Mouse (Mus musculus) left cerebral cortex, postnatal 14 days (tissue): ENCODE measurements around the gene Gabpb2. TPM values are rescaled to one million over a fixed set of nuclear protein-coding genes. Genes with fewer than 3 reads are reported as not detected.

Source experiments
- DNase-seq, 2 experiments: peaks; one replicate each; pipeline ENCODE4 v3.0.0; 2021 to 2022; ENCODE audit warnings: low spot score in 2 of 2, mixed read lengths in 1 of 2
- intact Hi-C: fragments of 180-260 bp; cut with DNase I; formaldehyde crosslinking; loops from one replicate; pipeline ENCODE4 v1.15.1; 2025
- long read RNA-seq, 2 experiments: library from polyadenylated mRNA; stranded (forward); transcript quantifications; one replicate each; pipeline ENCODE4 v2.0.0; 2021
- total RNA-seq, 2 experiments: library from RNA; stranded (reverse); gene quantifications; 2 replicates each; pipeline ENCODE4 v1.2.3; 2021

The Gabpb2 gene
- 1 to 10 TPM; 7.5 to 7.8 TPM for total RNA-seq
- long read RNA-seq, experiment 1, partial matches to known transcripts = 0 of 1 reads
- long read RNA-seq, experiment 1, other reads (novel, unspliced or antisense) = 1 of 1 reads
- long read RNA-seq, experiment 2, partial matches to known transcripts = 1 of 1 reads
- long read RNA-seq, experiment 2, other reads (novel, unspliced or antisense) = 0 of 1 reads

DNA sequence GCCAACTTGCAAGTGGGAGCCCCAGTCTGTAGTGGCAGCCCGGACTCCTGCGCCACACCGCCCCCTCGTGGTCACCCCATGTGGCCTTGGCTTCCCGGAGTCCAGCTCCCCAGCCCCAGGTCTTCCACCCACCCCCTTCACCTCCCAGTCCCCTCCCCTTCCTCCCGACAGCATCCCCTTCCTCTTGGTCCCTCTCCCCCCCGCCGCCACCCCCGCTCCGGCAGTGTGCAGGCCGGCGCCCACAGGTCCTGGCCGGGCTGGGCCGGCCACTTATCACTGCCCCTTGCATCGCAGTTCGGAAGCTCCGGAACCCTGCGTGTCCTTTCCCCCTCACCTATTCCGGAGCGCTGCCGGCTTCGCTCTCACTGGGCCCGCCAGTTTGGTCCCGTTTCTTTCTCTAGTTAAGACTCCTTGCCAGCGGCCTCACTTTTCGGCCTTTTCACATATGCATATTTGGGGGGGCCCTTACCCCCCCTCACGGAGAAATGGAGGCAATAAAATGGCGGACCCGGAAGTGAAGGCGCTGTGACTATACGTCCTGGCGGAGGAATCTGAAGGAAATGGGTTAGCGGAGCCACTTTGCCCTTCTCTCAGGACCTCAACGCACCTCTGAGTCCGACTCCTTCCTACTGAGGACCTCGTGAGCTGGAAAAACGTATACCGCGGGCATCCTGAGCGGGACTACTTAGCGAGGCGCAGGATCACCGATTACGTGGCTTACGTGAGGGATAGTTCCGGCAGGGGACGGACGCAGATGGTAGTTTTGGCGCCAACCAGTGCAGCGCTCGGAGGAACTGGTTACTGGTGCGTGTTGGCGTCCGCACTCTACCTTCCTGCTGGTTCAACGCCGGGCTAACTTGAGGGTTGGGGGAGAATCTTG is at the start of gene Gabpb2:
TSS of gene Gabpb2 (minus strand) at position 662 of the 880 bp plus-strand sequence.
- peak; percentile 87 to 92 for DNase-seq
- intact Hi-C loops = loop anchor here (2.0 to 5.0 kb wide), 2 partner anchors 55 to 75 kb away; partner anchors contain the start of genes Sema6c and Tnfaip8l2

DNA sequence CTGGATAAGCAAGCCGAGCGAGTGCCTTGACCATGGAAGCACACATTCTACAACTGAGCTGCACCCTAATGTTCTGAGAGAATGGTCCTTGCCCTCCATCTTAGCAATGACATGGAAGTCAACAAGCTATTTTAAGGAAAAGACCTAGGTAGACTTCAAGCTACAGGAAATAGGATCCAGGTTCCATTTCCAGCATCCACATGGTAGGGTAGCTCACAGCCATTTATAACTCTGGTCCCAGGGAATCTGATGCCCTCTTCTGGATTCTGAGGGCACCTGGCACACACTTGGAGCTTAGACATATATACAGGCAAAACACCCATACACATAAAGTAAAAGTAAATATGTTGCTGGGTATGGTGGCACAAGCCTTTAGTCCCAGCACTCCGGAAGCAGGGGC is 48.3 kb upstream of the Gabpb2 start:
- intact Hi-C loops = loop anchor here (5.0 kb wide), 1 partner anchor 39 kb away; the partner anchor contains the start of gene Cdc42se1
- no peak for DNase-seq

DNA sequence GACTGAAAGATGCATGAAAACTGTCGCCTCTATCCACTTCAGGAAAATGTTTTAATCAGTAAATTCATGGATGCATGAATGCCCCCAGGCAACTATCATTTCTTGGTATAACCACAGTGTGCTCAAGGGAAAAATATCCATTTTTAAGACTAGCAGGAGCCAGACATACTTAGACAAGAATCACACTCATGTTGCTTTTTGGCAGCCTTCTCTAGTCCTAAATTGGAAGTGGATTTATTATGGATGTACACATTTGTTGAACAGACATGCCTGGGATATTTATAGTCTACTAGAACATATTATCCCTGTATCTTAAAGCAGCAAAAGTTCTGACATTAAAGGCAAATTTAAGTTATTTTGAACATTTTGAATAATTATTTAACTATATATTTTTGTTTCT is 47.0 kb upstream of the Gabpb2 start:
- peak; percentile 19 to 72 for DNase-seq
- intact Hi-C loops = loop anchor here (5.0 kb wide), 2 partner anchors 37 to 122 kb away; partner anchors contain the start of genes Cdc42se1 and Tnfaip8l2

DNA sequence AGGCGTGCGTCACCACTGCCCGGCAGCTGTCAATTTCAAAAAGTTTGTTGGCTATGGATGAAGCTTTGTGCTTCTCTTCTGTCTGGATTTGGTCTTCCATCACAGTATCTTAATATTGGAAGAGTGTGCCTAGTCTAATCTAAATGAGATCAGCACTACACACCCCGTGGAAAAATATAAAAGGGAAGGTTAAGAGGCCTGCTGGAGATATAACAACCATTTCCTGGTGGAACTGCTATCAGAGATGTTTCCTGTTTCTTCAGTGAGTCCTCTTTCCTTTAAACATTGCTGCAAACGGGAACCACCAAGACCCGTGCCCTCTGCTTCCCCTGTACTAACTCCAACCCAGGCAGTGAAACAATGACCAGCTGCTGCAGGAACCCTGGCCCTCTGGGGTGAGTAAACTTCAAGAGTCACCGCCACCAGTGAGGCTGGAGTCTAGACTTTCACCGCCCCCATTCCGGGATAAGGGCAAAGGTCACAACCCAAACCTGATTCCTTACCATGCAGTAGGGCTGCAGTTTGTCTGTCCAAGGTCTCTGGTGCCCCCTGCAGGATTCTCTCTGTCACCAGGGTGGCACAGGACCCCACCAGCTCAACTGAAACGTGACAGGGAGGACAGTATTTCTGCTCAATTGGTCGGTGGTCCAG is 45.5 kb upstream of the Gabpb2 start:
- intact Hi-C loops = loop anchor here (5.0 kb wide), 1 partner anchor 121 kb away; the partner anchor contains the start of gene Tnfaip8l2
- peak; percentile 57 to 67 for DNase-seq

DNA sequence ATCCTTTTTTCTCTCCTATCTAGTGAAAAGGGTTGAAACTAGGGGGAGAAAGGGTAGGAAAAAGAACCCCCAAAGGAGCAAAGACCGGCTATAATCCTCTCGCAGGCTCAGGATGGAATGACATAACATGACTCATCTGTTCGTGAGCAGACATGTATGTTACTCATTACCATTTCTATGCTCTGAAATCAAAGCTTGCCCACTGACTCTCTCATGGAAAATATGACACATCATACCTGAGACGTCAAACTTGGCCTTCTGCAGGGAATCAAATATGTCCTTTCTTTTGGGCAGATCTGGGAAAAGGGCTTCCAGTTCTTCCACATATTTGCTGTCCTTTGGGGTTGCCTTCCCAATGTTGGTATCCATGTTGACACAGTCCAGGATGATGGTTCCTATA is 44.3 kb upstream of the Gabpb2 start:
- no peak for DNase-seq
- intact Hi-C loops = loop anchor here (5.0 kb wide), 1 partner anchor 120 kb away; the partner anchor contains the start of gene Tnfaip8l2

DNA sequence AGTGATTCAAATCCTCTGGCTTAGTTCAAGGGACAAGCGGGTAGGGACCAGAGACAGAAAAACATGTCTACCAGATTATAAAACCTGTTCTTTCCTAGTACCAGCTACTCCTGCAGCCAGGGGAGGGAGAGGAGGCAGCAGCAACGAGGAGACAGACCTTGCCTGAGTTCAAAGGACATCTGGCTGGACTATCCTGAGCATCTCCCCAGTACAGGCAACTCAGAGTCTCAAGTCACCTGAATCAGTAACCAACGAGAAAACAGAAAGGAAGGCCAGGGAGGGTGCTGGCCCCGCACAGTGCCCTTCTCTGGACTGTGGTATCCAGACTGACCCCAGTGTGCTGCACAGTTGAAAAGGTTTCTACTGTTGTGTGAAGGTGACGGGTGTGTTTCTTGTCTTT is 39.2 kb upstream of the Gabpb2 start:
- intact Hi-C loops = no loop called here
- no peak for DNase-seq

DNA sequence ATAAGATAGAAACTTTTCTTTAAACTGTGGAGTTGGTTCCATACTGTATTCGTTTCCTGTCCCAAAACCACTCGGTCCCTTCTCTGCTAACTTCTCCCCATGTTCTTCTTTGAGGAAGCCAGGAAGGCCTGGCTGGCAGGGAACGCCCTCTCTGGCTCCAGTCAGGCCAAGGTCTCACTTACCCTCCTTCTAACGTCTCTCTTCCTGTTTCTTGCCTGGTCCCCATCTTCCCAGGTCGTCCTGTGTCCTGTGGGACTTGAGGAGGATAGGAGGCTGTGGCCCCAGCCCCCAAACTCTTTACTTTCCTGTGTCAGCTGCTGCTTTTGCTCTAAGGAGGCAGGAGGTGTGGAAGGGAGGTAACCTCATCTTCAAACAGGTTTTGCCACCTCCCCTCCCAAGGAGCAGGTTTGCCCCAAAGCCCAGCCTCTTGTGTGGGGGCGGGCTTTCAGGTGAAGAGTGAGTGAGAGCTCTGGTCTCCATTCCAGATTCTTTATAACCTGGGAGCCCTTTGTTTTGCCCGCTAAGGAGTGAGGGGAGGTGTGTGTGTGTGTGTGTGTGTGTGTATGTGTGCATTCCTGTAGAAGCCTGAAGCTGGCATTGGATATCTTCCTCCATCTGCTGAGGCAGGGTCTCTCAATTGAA is 33.2 kb upstream of the Gabpb2 start, which contains the start of gene Bnipl:
TSS of gene Bnipl (minus strand) at position 411 of the 642 bp plus-strand sequence.
- intact Hi-C loops = no loop called here
- no peak for DNase-seq

DNA sequence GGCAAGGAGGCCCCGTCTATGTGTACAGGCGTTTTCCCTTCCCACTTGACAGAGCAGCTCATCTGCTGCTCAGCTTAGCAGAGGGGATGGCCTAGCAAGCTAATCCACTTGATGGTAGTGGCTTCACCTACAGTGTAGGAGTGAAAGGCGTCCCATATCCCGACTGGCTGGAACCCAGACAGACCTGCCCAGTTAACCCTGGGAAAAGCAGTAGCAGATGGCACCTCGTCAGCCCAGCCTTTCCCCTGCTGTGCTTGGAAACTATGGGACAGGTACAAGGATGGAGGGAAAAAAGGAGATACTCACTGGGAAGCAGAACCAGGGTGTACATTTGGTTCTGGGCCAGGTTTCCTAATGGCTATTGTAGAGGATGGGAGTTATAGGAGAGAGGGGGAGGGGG is 32.6 kb upstream of the Gabpb2 start:
- DNase-seq = no peak
- intact Hi-C loops = no loop called here

DNA sequence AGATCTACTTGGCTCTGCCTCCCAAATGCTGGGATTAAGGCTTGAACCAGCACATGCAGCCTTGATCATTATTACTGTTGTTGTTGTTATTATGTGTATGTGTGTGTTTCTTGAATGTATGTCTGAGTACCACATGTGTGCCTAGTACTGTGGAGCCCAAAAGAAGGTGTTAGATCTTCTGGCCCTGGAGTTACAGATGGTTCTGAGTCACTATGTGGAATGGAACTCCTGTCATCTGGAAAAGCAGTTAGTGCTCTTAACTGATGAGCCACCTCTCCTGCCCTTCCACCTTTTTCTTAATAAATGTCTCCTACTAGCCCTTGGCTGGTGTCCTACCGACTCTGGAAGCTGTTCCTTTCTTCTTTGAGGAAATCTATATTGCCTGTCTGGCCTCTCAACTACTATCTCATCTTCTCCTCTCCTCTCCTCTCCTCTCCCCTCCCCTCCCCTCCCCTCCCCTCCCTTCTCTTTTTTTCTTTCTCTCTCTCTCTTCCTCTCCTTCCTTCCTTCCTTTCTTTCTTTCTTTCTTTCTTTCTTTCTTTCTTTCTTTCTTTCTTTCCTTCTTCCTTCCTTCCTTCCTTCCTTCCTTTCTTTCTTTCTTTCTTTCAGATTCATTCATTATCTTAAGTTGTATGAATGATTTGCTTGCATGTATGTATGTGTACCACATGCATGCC is 30.1 kb upstream of the Gabpb2 start:
- no peak for DNase-seq
- intact Hi-C loops = no loop called here

DNA sequence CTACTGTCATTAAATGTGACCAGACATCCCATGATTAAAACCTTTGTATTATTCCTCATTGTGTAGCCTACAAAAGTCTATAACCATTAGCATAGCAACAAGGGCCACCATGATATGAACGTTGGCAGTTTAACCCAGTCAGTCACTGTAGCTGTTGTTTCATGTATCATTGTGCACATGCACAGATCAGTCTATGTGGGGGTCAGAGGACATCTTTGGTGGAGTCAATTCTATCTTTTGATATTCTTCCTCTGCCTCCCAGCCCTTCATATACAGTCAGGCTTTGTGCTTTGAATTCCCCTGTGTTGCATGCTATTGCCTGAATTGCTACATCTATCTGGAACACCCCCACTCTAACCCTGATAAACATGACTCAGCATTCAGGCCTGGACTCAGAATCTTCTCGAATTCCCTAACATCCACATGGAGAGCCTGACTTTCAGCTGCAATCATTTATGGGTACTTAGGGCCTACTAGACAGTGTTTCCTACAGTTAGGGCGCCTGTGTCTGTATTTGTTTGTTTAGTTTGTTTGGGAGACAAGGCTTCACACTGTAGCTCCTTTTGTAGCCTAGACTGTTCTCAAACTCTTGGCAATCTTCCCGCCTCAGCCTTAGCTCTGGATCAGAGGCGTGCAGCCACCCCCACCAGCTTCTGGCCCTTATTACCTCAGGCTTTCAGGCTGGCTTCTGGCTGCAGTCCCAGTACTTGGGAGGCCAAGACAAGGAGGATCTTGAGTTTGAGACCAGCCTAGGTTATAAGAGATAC is 28.9 kb upstream of the Gabpb2 start:
- peak; percentile 62 to 70 for DNase-seq
- intact Hi-C loops = no loop called here

DNA sequence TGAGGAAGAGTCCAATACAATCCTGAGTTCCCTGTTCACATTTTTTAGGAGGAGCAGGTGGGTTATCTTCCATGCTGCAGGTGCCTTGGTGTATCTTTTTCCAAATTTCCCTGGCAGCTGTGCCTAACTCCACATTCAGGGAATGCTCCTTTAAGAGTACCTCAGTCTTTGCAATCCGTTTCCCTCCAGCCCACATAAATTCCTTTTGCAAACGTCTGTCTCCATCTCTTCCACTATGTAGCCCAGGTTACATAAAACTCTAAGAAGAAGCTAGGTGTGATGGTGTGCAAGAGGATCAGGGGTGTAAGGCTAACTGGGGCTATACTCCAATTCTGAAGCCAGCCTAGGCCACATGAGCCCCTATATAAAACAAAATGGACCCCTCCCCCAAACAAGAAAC is 25.4 kb upstream of the Gabpb2 start:
- intact Hi-C loops = no loop called here
- no peak for DNase-seq

DNA sequence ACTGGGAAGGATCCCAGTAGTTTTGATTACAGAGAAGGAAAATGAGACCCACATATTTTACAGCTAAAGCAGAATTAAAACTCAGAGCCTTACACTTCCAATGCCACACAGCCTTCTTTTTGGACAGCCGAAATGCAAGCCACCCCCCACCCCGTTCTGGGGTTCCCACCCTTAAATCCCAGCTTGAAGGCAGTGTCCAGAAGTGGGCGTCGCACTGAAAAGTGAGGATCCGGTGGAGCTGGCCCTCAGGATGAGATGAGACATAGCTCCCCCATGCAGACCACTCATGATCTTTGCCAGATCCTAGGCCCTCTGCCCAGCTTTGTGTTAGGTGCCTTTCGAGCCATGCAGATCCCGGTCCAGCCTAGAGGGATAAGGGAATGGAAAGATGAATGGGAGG is 23.8 kb upstream of the Gabpb2 start, which contains the start of gene Gm128:
TSS of gene Gm128 (minus strand) at position 101 of the 400 bp plus-strand sequence.
- DNase-seq = no peak
- intact Hi-C loops = no loop called here

DNA sequence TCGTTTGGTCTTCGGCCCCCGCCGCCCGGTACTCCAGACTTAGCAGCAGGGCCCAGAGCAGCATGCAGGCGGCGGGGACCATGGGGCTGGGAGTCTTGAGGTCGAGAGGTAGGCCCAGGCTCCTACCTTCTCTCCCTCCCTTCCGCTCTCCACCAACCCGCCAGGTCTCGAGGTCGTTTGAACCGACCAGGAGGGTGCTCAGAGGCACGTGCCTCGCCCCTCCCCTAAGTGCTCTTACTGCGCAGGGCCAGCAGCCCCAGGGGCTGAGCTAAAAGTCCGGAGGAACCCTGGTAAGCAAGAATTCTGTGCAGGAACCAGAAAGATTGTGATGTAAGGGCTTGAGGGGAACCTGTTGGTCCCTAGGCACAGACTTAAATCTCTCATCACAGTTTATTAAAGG is 23.2 kb upstream of the Gabpb2 start:
- no peak for DNase-seq
- intact Hi-C loops = no loop called here

DNA sequence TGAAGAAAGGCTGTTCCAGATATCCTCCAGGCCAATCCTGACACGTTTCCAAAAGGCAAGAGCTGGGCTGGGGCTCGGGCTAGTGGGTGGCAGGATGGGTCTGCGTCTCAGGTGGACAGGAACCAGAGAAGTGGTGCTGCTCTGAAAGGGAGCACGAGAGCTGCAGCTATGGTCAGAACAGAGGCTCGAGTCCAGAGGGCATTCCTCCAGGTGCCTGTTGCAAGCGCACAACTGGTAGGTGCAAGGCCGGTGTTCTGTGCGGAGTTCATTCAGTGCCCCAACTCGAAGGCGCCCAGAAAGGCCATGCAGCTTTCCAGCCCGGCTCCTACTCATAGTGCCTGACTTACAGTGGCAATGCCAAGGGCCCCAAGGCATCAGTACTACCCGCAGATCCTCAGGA is 22.3 kb upstream of the Gabpb2 start:
- no peak for DNase-seq
- intact Hi-C loops = no loop called here

DNA sequence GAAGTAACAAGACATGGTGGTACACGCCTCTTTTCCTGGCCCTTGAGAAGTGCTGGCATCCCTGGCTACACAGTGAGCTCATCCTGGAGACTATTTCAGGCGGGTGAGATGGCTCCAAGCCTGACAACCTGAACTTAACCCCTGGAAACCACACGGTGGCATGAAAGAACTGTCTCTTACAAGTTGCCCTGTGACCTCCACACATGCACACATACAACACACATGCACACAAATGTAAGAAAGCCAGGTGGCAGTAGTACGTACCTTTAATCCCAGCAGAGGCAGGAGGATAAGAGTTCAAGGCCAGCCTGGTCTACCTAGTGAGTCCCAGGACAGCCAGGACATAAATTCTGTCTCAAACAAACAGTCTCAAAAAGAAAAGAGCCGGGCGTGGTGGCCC is 21.3 kb upstream of the Gabpb2 start:
- DNase-seq = no peak

DNA sequence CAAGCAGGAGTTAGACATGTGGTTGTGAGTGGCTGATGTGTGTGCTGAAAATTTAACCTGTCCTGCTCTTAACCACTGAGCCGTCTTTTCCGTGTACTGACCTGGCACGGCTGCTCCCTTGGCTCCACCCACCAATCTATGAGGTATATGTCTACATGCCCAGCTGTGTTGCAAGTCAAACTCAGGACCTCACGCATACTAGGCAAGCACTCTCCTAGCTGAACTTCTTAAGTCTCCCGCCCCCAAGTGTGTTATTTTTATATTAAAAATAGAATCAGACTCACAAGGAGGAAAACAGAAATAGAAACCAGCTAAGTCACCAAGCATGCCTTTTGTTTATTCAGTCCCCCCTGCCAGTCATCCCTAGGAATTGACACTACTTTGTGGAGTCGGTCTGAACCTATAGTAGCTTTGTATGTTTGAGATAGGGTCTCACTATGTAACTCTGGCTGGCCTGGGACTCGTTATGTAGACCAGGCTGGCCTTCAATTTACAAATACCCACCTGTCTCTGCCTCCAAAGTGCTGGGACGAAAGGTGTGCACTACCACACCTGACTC is 19.9 kb upstream of the Gabpb2 start:
- DNase-seq = peak in 1 of 2 experiments; percentile 61
- intact Hi-C loops = no loop called here

More for the DNA sequence above, 21.3 kb upstream of the Gabpb2 start:
- intact Hi-C loops = no loop called here

DNA sequence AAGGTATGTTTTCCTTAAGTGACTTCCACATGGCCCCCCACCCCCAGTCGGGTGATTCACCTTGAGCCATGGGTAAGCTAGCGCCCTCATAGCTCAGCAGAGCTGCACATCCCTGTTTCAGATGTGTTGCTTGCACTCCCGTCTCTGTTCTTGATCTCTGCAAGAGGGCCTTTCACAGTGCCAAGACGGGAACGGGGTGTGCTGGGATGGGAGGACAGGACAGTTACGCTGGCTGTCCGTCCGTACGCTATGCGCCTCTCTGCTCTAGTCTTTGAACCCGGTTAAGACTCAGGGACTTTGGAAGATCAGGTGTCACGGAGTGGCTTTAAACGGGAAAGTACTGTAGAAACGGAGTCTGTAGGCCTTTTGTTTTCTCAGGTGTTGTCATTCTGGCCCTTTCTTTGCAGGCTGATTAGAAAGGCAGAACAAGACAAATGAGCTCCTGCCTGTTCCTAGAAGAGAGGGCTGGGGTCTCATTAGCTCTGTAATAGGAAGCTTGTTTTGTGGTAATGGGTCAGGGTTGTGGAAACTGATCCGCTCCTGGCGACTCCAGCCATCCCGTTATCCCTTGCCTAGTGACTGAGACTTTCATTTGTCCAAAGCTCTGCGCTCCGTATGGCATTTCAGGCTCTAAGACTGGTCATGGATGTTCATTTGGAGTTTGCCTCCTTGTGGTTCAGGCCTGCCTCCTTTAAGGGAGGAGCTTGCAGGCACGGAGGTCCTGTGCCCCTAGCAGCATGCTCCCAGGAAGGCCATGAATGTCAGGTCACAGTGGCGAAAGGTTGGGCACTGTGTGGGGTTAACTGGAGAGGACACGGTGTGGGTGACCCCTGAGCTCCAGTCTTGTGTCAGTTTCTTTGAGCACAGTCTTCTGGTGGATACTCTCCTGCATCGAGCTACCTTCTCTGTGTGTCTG is 17.9 kb upstream of the Gabpb2 start:
- DNase-seq = no peak
- intact Hi-C loops = no loop called here
